Mouse (Mus musculus) testis, adult 2 months (tissue): ENCODE data around the gene Itpr2.

Source experiments
- CTCF ChIP-seq: fragments of 200-500 bp; IDR thresholded peaks from 2 replicates; pipeline ENCODE4 v1.5.1; 2012; ENCODE audit warnings: low read depth, mild to moderate bottlenecking, inconsistent platforms, low read length, moderate library complexity; ENCODE audit not compliant: control insufficient read depth, insufficient read depth, insufficient replicate concordance
- POLR2A ChIP-seq: fragments of 200-500 bp; IDR thresholded peaks from 2 replicates; pipeline ENCODE4 v1.6.1; 2012; ENCODE audit warnings: low read depth, mild to moderate bottlenecking, inconsistent platforms, low read length, moderate library complexity; ENCODE audit not compliant: control insufficient read depth

- TF ChIP-seq CTCF (no peak), POLR2A (no peak)
Measured at GRCm38 (mm10) chr6:146540386-146540785, 38.4 kb upstream of the Itpr2 start.
